Mouse (Mus musculus) heart, adult 2 months (tissue): ENCODE measurements around the gene Rmdn3. TPM values are rescaled to one million over a fixed set of nuclear protein-coding genes. Genes with fewer than 3 reads are reported as not detected.

Experiments
- DNase-seq, 2 experiments: peaks; one replicate each; pipeline ENCODE4 v3.0.0; 2021
- H3K27ac ChIP-seq: fragments of 200-600 bp; 2 replicates; pipeline ENCODE4 v1.8.1; 2022
- H3K27me3 ChIP-seq: fragments of 200-500 bp; 2 replicates; pipeline ENCODE4 v1.6.1; 2012; ENCODE audit warnings: mild to moderate bottlenecking, low read length, inconsistent platforms, mixed read lengths; ENCODE audit not compliant: control insufficient read depth, insufficient read depth
- H3K36me3 ChIP-seq: fragments of 200-500 bp; 2 replicates; pipeline ENCODE4 v1.6.1; 2012; ENCODE audit warnings: low read length, inconsistent platforms; ENCODE audit not compliant: control insufficient read depth, insufficient read depth
- H3K4me1 ChIP-seq: fragments of 200-500 bp; 2 replicates; pipeline ENCODE4 v1.6.1; 2011; ENCODE audit warnings: low read length; ENCODE audit not compliant: control insufficient read depth, insufficient read depth
- H3K4me3 ChIP-seq: fragments of 200-600 bp; 2 replicates; pipeline ENCODE4 v1.8.1; 2022
- H3K79me2 ChIP-seq: fragments of 200-500 bp; replicated peaks from 2 replicates; pipeline ENCODE4 v1.6.1; 2012; ENCODE audit warnings: mild to moderate bottlenecking, inconsistent platforms, low read length, moderate library complexity, mixed read lengths; ENCODE audit not compliant: control insufficient read depth, insufficient read depth
- H3K9ac ChIP-seq: fragments of 200-500 bp; 2 replicates; pipeline ENCODE4 v1.6.1; 2012; ENCODE audit warnings: low read depth, mild to moderate bottlenecking, control low read depth, inconsistent platforms, low read length, mixed read lengths
- CTCF ChIP-seq: fragments of 200-600 bp; IDR thresholded peaks from 2 replicates; pipeline ENCODE4 v1.8.1; 2022; ENCODE audit warnings: antibody characterized with exemption, mild to moderate bottlenecking, moderate library complexity
- EP300 ChIP-seq: fragments of 200-500 bp; IDR thresholded peaks from 2 replicates; pipeline ENCODE4 v1.6.1; 2011; ENCODE audit warnings: low read depth, low read length, control low read depth; ENCODE audit not compliant: insufficient read depth
- POLR2A ChIP-seq: fragments of 200-500 bp; IDR thresholded peaks from 2 replicates; pipeline ENCODE4 v1.6.1; 2011; ENCODE audit warnings: mild to moderate bottlenecking, low read depth, low read length, control low read depth; ENCODE audit not compliant: insufficient read depth
- WGBS: fragments of 180-500 bp; shearing (Covaris S2); methylation state at CpG from one replicate; pipeline ENCODE4 v1.1.7; 2018; 5-methylcytosine and 5-hydroxymethylcytosine counted together
- intact Hi-C: fragments of 180-260 bp; cut with DNase I; formaldehyde crosslinking; loops from one replicate; pipeline ENCODE4 v1.15.1; 2025
- polyA plus RNA-seq: library from polyadenylated mRNA; depleted of rRNA; stranded (reverse); fragments of >200 nt; gene quantifications from 2 replicates; pipeline ENCODE4 v1.2.3, GENCODE M21; 2012
- total RNA-seq, 2 experiments: library from RNA; stranded (reverse); gene quantifications; 2 replicates each; pipeline ENCODE4 v1.2.3; 2021

Gene Rmdn3
- total and polyA plus RNA-seq, 3 experiments: 9.0 to 20.1 (median 20.0) TPM

DNA sequence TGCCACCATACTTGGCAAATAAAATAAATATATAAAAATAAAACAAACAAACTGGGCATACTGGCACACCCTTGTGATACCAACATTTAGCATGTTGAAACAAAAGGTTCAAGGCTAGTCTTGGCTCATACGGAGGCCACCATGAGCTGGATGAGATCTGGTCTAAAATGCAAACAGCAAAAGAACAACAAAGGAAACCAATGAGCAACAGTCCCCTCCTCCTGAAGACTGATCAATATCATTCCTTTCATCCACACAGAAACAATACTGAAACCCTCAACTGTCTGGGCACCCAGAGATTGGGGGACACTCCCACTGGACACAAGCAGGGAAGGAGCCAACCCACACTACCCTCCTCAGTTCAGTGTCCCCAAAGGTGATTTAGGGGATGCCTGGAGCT, 40.7 kb upstream of the Rmdn3 start:
- no peaks in the 10 kb centered on the region for H3K27me3 ChIP-seq
- no peak for DNase-seq
- intact Hi-C loops: no loop called here
- no peaks in the 10 kb centered on the region; the same call in 1 of the 2 replicates for H3K79me2 ChIP-seq
- TF ChIP-seq EP300: no peak
- no peak for TF ChIP-seq POLR2A
- TF ChIP-seq CTCF: no peak
- H3K4me3 ChIP-seq: no peak overlapping the region
- H3K4me1 ChIP-seq: peaks cover 4% of the 10 kb centered on the region
- no peak overlapping the region for H3K9ac ChIP-seq
- WGBS: 85% methylated on average over 1 of the region's 1 CpGs
- no peaks in the 10 kb centered on the region for H3K36me3 ChIP-seq
- H3K27ac ChIP-seq: no peak overlapping the region

GRCm38 (mm10) chr2:119196316-119197108, 39.7 kb upstream of the Rmdn3 start:
- intact Hi-C loops: no loop called here
- Histone ChIP-seq H3K9ac (no peak overlapping the region), H3K27me3 (no peaks in the 10 kb centered on the region), H3K79me2 (no peaks in the 10 kb centered on the region; the same call in 1 of the 2 replicates), H3K27ac (no peak overlapping the region), H3K36me3 (no peaks in the 10 kb centered on the region), H3K4me1 (peaks cover 4% of the 10 kb centered on the region), H3K4me3 (no peak overlapping the region)
- DNase-seq: no peak
- TF ChIP-seq POLR2A (no peak), CTCF (no peak), EP300 (no peak)
- 80% methylated on average over 4 of the region's 4 CpGs for WGBS

- H3K9ac ChIP-seq: no peak overlapping the region
- DNase-seq: peak in 1 of 2 experiments; percentile 35
- no peaks in the 10 kb centered on the region for H3K27me3 ChIP-seq
- TF ChIP-seq EP300 (no peak), CTCF (no peak)
- intact Hi-C loops: no loop called here
- peaks cover 4% of the 10 kb centered on the region for H3K4me1 ChIP-seq
- H3K27ac ChIP-seq: peak overlapping the region; percentile 47
- no peaks in the 10 kb centered on the region for H3K36me3 ChIP-seq
- H3K79me2 ChIP-seq: no peaks in the 10 kb centered on the region
- H3K4me3 ChIP-seq: no peak overlapping the region
- 64% methylated on average over 5 of the region's 5 CpGs for WGBS
Observed at GRCm38 (mm10) chr2:119194140-119194539, 37.3 kb upstream of the Rmdn3 start.

DNA sequence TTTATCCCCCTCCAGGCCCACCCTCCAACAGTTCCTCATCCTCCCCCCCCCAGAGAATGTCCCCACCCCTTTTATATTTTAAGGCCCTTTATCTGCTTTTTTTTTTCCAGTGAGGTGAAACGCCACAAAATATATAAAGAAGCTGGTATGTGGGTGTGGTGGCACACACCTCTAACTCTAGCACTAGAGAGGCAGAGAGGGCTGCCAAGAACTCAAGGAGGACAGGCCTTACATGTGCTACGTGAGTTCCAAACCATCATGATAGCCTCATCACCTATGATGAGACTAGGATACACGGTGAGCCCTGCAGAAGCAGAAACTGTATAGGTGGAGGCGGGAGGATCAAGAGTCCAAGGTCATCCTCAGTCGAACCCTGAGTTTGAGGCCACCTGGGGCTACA, 34.1 kb upstream of the Rmdn3 start:
- DNase-seq: no peak
- TF ChIP-seq EP300: no peak
- no peak for TF ChIP-seq CTCF
- TF ChIP-seq POLR2A: no peak
- H3K79me2 ChIP-seq: no peaks in the 10 kb centered on the region
- peaks cover 1% of the 10 kb centered on the region; the same call in 1 of the 2 replicates for H3K4me1 ChIP-seq
- WGBS: 72% methylated on average over 5 of the region's 5 CpGs
- H3K4me3 ChIP-seq: no peak overlapping the region
- intact Hi-C loops: no loop called here
- H3K27me3 ChIP-seq: no peaks in the 10 kb centered on the region
- no peak overlapping the region for H3K27ac ChIP-seq
- no peak overlapping the region for H3K9ac ChIP-seq
- H3K36me3 ChIP-seq: no peaks in the 10 kb centered on the region

DNA sequence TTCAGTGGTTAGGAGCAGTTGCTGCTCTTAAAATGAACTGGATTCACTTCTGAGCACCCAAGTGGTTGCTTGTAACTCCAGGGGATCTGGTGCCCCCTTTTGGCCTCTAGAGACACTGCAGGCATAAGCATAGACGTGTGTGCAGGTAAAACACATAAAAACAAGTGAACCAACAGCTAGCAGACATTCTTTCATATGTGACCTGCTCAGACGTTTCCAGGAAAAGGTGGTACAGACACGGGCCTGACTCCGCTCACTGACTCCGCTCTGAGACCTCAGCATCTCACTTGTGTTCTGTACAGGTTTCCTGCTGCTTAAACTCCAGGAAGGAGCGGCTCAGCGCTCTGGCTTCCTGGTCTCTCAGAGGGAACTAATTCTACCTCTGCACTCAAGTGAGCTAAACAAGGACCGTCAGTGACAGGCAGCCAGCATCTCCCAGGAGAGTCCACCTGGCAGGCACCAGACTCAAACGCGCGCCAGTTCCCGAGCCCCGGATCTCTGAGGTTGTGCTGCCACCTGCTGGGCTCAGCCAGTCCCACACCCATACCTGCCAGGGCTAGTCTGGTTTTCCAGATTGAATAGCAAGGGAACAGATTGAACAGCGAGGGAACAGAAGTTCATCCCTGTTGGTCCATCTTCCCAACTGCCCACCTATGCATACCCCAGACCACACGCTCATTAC, 32.3 kb upstream of the Rmdn3 start:
- Histone ChIP-seq H3K36me3 (no peaks in the 10 kb centered on the region), H3K4me3 (peak overlapping the region; percentile 26; the same call in 1 of the 2 replicates), H3K9ac (no peak overlapping the region), H3K27me3 (no peaks in the 10 kb centered on the region), H3K79me2 (no peaks in the 10 kb centered on the region), H3K27ac (no peak overlapping the region), H3K4me1 (peaks cover 1% of the 10 kb centered on the region; the same call in 1 of the 2 replicates)
- 3% methylated on average over 15 of the region's 15 CpGs for WGBS
- peak; percentile 67; the same call in 1 of the 2 replicates for TF ChIP-seq EP300
- TF ChIP-seq POLR2A: no peak
- peak; percentile 66 for TF ChIP-seq CTCF
- peak; percentile 85 to 92 for DNase-seq
- intact Hi-C loops: loop anchor here (2.0 to 10.0 kb wide), 5 partner anchors 22 to 424 kb away; partner anchors contain the start of genes Ccdc9b, Gchfr and Rad51

- 93% methylated on average over 7 of the region's 7 CpGs for WGBS
- Histone ChIP-seq H3K27ac (no peak overlapping the region), H3K36me3 (no peaks in the 10 kb centered on the region), H3K9ac (no peak overlapping the region), H3K27me3 (no peaks in the 10 kb centered on the region), H3K79me2 (no peaks in the 10 kb centered on the region), H3K4me3 (no peak overlapping the region), H3K4me1 (no peaks in the 10 kb centered on the region)
- no peak for DNase-seq
- intact Hi-C loops: loop anchor here (10.0 kb wide), 1 partner anchor 418 kb away; the partner anchor contains the start of gene Ccdc9b
- TF ChIP-seq CTCF (no peak), POLR2A (no peak), EP300 (no peak)
Observed at GRCm38 (mm10) chr2:119182914-119183313, 26.1 kb upstream of the Rmdn3 start.
